ENCODE assay signal across 8 mouse cellular contexts in the genomic region with DNA sequence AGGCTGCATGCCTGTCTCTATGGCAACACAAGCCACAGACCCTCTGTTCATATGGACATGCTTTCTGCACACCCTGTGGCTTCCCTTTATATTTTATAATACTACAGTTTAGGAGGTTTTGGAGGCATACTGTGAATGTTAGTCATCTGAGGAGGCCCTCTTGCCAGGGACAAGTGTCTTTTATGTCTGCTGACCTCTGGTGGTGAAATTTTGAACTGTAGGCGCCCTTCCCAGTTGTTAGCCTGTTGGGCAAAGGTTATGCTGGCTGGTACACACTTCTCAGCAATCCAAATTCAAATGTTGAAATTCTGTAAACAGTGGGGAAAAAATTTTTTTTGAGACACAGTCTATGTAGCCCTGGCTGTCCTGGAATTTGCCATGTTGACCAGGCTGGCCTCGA. TPM values are rescaled to one million over a fixed set of nuclear protein-coding genes. Genes with fewer than 3 reads are reported as not detected.
A peak's percentile ranks its signal among the peaks of the same experiment; 100 is the strongest.
DNase-seq lines count a peak whose midpoint lies in the region; ATAC-seq and TF ChIP-seq lines count a peak whose summit lies in the region.

No protein-coding gene starts in this region.

- no peak overlapping the region for H3K4me3 ChIP-seq in kidney, adult 2 months (ENCODE audit: insufficient read depth, low read depth, low read length)
- H3K4me3 ChIP-seq in limb, embryonic 11.5 days (ENCODE audit: low read depth, low read length) = no peak overlapping the region
- H3K4me3 ChIP-seq in neural tube, embryonic 11.5 days (ENCODE audit: low read depth, low read length) = no peak overlapping the region

- H3K36me3 ChIP-seq in kidney, adult 2 months (ENCODE audit: control insufficient read depth, insufficient read depth, low read length) = no peaks in the 10 kb centered on the region
- no peaks in the 10 kb centered on the region for H3K36me3 ChIP-seq in limb, embryonic 11.5 days (ENCODE audit: control insufficient read depth, insufficient read depth, low read length)
- H3K36me3 ChIP-seq in neural tube, embryonic 11.5 days (ENCODE audit: control insufficient read depth, insufficient read depth, low read length) = no peaks in the 10 kb centered on the region

- H3K4me1 ChIP-seq in kidney, adult 2 months (ENCODE audit: control insufficient read depth, insufficient read depth, low read length) = no peaks in the 10 kb centered on the region
- no peaks in the 10 kb centered on the region for H3K4me1 ChIP-seq in limb, embryonic 11.5 days (ENCODE audit: control insufficient read depth, insufficient read depth, low read length)
- no peaks in the 10 kb centered on the region for H3K4me1 ChIP-seq in neural tube, embryonic 11.5 days (ENCODE audit: control insufficient read depth, insufficient read depth, low read length)

- WGBS in kidney, adult 2 months = 49% methylated on average over 2 of the region's 2 CpGs
- 48% methylated on average over 2 of the region's 2 CpGs for WGBS in limb, embryonic 11.5 days
- WGBS in neural tube, embryonic 11.5 days = 49% methylated on average over 2 of the region's 2 CpGs

- no peaks in the 10 kb centered on the region for H3K27me3 ChIP-seq in kidney, adult 2 months (replicated peaks; ENCODE audit: control insufficient read depth, insufficient read depth, low read length)
- H3K27me3 ChIP-seq in limb, embryonic 11.5 days (ENCODE audit: control insufficient read depth, insufficient read depth, low read length) = no peaks in the 10 kb centered on the region
- H3K27me3 ChIP-seq in neural tube, embryonic 11.5 days (ENCODE audit: control insufficient read depth, insufficient read depth, low read length) = no peaks in the 10 kb centered on the region

- no peak for ATAC-seq in limb, embryonic 11.5 days (ENCODE audit: insufficient number of reproducible peaks, low FRiP score, low TSS enrichment, low read depth)
- no peak for ATAC-seq in neural tube, embryonic 11.5 days (ENCODE audit: insufficient read depth, low FRiP score, low TSS enrichment)

- DNase-seq in 3134 (ENCODE audit: extremely low read depth, insufficient read length, low spot score) (peak; percentile 30), MN1 (ENCODE audit: low spot score) (peak; percentile 95)
- DNase-seq in cerebellum, adult 9-11 months = peak; percentile 71
- peak; percentile 89 for DNase-seq in gastrocnemius, adult 18-20 months (ENCODE audit: low spot score)
- DNase-seq in kidney, adult 2 months = peak; percentile 86
- DNase-seq in limb, embryonic 11.5 days (ENCODE audit: low spot score) = peak; percentile 93
- peak; percentile 82 for DNase-seq in neural tube, embryonic 11.5 days (ENCODE audit: low spot score)
- peak; percentile 91 for DNase-seq in testis, postnatal 10 days (ENCODE audit: low spot score)

- peak; percentile 78 for TF ChIP-seq CTCF in kidney, adult 2 months (conservative IDR thresholded peaks at IDR 0.05; ENCODE audit: insufficient read depth, insufficient read length, low read depth, low read length)

- no peak overlapping the region for H3K4me2 ChIP-seq in limb, embryonic 11.5 days (ENCODE audit: low read depth, severe bottlenecking)
- H3K4me2 ChIP-seq in neural tube, embryonic 11.5 days (ENCODE audit: low read depth) = no peak overlapping the region

- no peak overlapping the region for H3K9ac ChIP-seq in limb, embryonic 11.5 days (ENCODE audit: low read length)
- no peak overlapping the region for H3K9ac ChIP-seq in neural tube, embryonic 11.5 days (ENCODE audit: low read length)

- H3K9me3 ChIP-seq in limb, embryonic 11.5 days (ENCODE audit: control insufficient read depth, low read length) = no peaks in the 10 kb centered on the region
- no peaks in the 10 kb centered on the region for H3K9me3 ChIP-seq in neural tube, embryonic 11.5 days (ENCODE audit: control insufficient read depth, low read length)

- H3K27ac ChIP-seq in kidney, adult 2 months (ENCODE audit: insufficient read depth, low read depth, low read length) = no peak overlapping the region
- no peak overlapping the region for H3K27ac ChIP-seq in limb, embryonic 11.5 days (replicated peaks; ENCODE audit: low read depth, low read length)
- no peak overlapping the region for H3K27ac ChIP-seq in neural tube, embryonic 11.5 days (ENCODE audit: low read depth, low read length)

- TF ChIP-seq POLR2A in kidney, adult 2 months (IDR thresholded peaks at IDR 0.05; ENCODE audit: low read depth, low read length) = no peak

RNA-seq across cellular contexts. Expression of gene Amhr2, which starts 2.7 kb away (rescaled TPM):
- 10 to 100 TPM; 11.1 to 17.7 TPM for total RNA-seq in gastrocnemius, adult 18-20 months (2021)
- polyA plus RNA-seq in kidney, adult 2 months (2012; rRNA removed) = 0.67 and 1.4 TPM in 2 replicates
- not detected in 2 replicates for polyA plus RNA-seq in limb, embryonic 11.5 days (2014; fragmentation: Nextera tagmentation; extraction: Ambion mirVana)
- 0.53 TPM in 1 of 2 replicates, not detected in the other for polyA plus RNA-seq in neural tube, embryonic 11.5 days (2014; fragmentation: Nextera tagmentation; extraction: Ambion mirVana)

RNA-seq across cellular contexts. Expression of gene Prr13, which starts 16.3 kb away (rescaled TPM):
- total RNA-seq in gastrocnemius, adult 18-20 months (2021) = 10 to 100 TPM; 20.4 to 23.2 TPM
- 181 and 204 TPM in 2 replicates for polyA plus RNA-seq in kidney, adult 2 months (2012; rRNA removed)
- 79.5 and 80.9 TPM in 2 replicates for polyA plus RNA-seq in limb, embryonic 11.5 days (2014; fragmentation: Nextera tagmentation; extraction: Ambion mirVana)
- polyA plus RNA-seq in neural tube, embryonic 11.5 days (2014; fragmentation: Nextera tagmentation; extraction: Ambion mirVana) = 80.9 and 88.6 TPM in 2 replicates

RNA-seq across cellular contexts. Expression of gene Pcbp2, which starts 27.8 kb away (rescaled TPM):
- 100 to 1,000 TPM; 403 to 410 TPM for total RNA-seq in gastrocnemius, adult 18-20 months (2021)
- 572 and 616 TPM in 2 replicates for polyA plus RNA-seq in kidney, adult 2 months (2012; rRNA removed)
- polyA plus RNA-seq in limb, embryonic 11.5 days (2014; fragmentation: Nextera tagmentation; extraction: Ambion mirVana) = 284 and 287 TPM in 2 replicates
- polyA plus RNA-seq in neural tube, embryonic 11.5 days (2014; fragmentation: Nextera tagmentation; extraction: Ambion mirVana) = 220 and 232 TPM in 2 replicates

RNA-seq across cellular contexts. Expression of gene Sp1, which starts 36.5 kb away (rescaled TPM):
- 10 to 100 TPM; 16.1 to 19.3 TPM for total RNA-seq in gastrocnemius, adult 18-20 months (2021)
- 15.7 and 17.6 TPM in 2 replicates for polyA plus RNA-seq in kidney, adult 2 months (2012; rRNA removed)
- polyA plus RNA-seq in limb, embryonic 11.5 days (2014; fragmentation: Nextera tagmentation; extraction: Ambion mirVana) = 11.8 and 13.3 TPM in 2 replicates
- 10.4 and 11.1 TPM in 2 replicates for polyA plus RNA-seq in neural tube, embryonic 11.5 days (2014; fragmentation: Nextera tagmentation; extraction: Ambion mirVana)

Comparison
In these comparisons a context has a peak if more than half of its experiments do, and no peak if none do; other contexts are left out.
1. DNase-seq: peak in every context shown above with its lines; median percentile 95 in MN1; 93 in limb, embryonic 11.5 days; 91 in testis, postnatal 10 days; 89 in gastrocnemius, adult 18-20 months; 86 in kidney, adult 2 months; 82 in neural tube, embryonic 11.5 days; 71 in cerebellum, adult 9-11 months; 30 in 3134.